Mouse (Mus musculus): ENCODE measurements around the gene Gm5134.

DNA sequence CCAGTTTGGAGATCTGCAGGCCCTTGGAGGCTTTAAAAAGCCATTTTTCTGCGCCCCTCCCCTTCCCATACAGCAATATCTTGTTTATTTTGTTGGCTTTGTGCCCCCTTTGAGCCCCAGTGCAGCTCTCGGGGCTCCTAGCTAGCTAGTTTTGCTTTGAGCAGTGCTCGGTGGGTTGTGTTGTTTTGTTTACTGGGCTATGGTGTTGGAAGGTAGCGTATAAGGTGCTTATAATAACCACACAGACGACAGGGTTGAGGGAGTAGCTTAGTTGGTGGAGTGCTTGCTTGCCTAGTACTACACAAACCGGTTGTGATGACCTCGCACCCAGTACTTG lies 78.8 kb downstream of the Gm5134 start:
- TF ChIP-seq CTCF (conservative IDR thresholded peaks at IDR 0.05 in 1 of 2, IDR thresholded peaks at IDR 0.05 in 1 of 2; ENCODE audit: low read depth in 2 of 2, low read length in 2 of 2), result no peak
- no peak for TF ChIP-seq BHLHE40 (IDR thresholded peaks at IDR 0.05; ENCODE audit: low read depth, low read length)

Data from CH12.LX (cell line).